In genomic region chr2:94465146-94465889, GRCm38 (mm10) we compare ENCODE assay signal across 9 mouse cellular contexts. TPM values are rescaled to one million over a fixed set of nuclear protein-coding genes. Genes with fewer than 3 reads are reported as not detected.
A peak's percentile ranks its signal among the peaks of the same experiment; 100 is the strongest.
DNase-seq lines count a peak whose midpoint lies in the region; ATAC-seq lines count a peak whose summit lies in the region.
"Had no signal": no experiment of that assay in that cellular context is flagged by ENCODE, and none has a peak within 500 bp of the region (broad histone marks: within the 10 kb centered on the region; RNA-seq: fewer than 3 reads in every experiment).

No protein-coding gene starts in this region.

- no peak for ATAC-seq in intestine, embryonic 14.5 days (replicated peaks; ENCODE audit: low FRiP score, low TSS enrichment, low read depth)
- ATAC-seq in intestine, embryonic 16.5 days, result no peak
- ATAC-seq in forebrain, embryonic 14.5 days, result peak; percentile 67
- ATAC-seq in midbrain, embryonic 11.5 days (ENCODE audit: low FRiP score), result peak; percentile 51

- no peaks in the 10 kb centered on the region for H3K4me1 ChIP-seq in intestine, embryonic 14.5 days (replicated peaks; ENCODE audit: control insufficient read depth, insufficient read depth, low read length)
- no peaks in the 10 kb centered on the region for H3K4me1 ChIP-seq in intestine, embryonic 16.5 days (ENCODE audit: control insufficient read depth, insufficient read depth, low read length)
- H3K4me1 ChIP-seq in embryonic facial prominence, embryonic 10.5 days, result no peaks in the 10 kb centered on the region
- no peaks in the 10 kb centered on the region for H3K4me1 ChIP-seq in forebrain, embryonic 14.5 days (ENCODE audit: control insufficient read depth, insufficient read depth, low read length)
- no peaks in the 10 kb centered on the region for H3K4me1 ChIP-seq in midbrain, embryonic 11.5 days (ENCODE audit: control insufficient read depth, insufficient read depth, low read length)
- H3K4me1 ChIP-seq: liver, embryonic 13.5 days had no signal

- H3K36me3 ChIP-seq in intestine, embryonic 14.5 days (ENCODE audit: control insufficient read depth, insufficient read depth, low read length), result no peaks in the 10 kb centered on the region
- H3K36me3 ChIP-seq in intestine, embryonic 16.5 days (ENCODE audit: control insufficient read depth, insufficient read depth, low read length), result no peaks in the 10 kb centered on the region
- no peaks in the 10 kb centered on the region for H3K36me3 ChIP-seq in embryonic facial prominence, embryonic 10.5 days (replicated peaks)
- H3K36me3 ChIP-seq in forebrain, embryonic 14.5 days (ENCODE audit: control insufficient read depth, insufficient read depth, low read length), result no peaks in the 10 kb centered on the region
- no peaks in the 10 kb centered on the region for H3K36me3 ChIP-seq in midbrain, embryonic 11.5 days (ENCODE audit: control insufficient read depth, insufficient read depth, low read length)
- H3K36me3 ChIP-seq: liver, embryonic 13.5 days had no signal

- DNase-seq in intestine, embryonic 14.5 days (ENCODE audit: low spot score), result no peak
- no peak for DNase-seq in embryonic facial prominence, embryonic 10.5 days (ENCODE audit: low spot score)
- DNase-seq in forebrain, embryonic 14.5 days (ENCODE audit: low spot score), result no peak
- peak; percentile 88 for DNase-seq in midbrain, embryonic 11.5 days (ENCODE audit: low spot score, missing footprints)
- DNase-seq in thymus, postnatal 4 days, result no peak
- no peak for DNase-seq in urinary bladder, postnatal 25 days (ENCODE audit: low spot score)
- DNase-seq in gastrocnemius, postnatal 14 days, result no peak
- DNase-seq: liver, embryonic 13.5 days had no signal

- 0 out of 2 replicates have a peak, but pooled peaks cover 3% of the 10 kb centered on the region for H3K27me3 ChIP-seq in intestine, embryonic 14.5 days (replicated peaks; ENCODE audit: control insufficient read depth, insufficient read depth, low read length)
- H3K27me3 ChIP-seq in intestine, embryonic 16.5 days (replicated peaks; ENCODE audit: control insufficient read depth, insufficient read depth, low read length), result no peaks in the 10 kb centered on the region
- H3K27me3 ChIP-seq in embryonic facial prominence, embryonic 10.5 days (replicated peaks; ENCODE audit: low read depth, poor library complexity, severe bottlenecking), result no peaks in the 10 kb centered on the region
- H3K27me3 ChIP-seq in forebrain, embryonic 14.5 days (replicated peaks; ENCODE audit: control insufficient read depth, insufficient read depth, low read length), result no peaks in the 10 kb centered on the region
- no peaks in the 10 kb centered on the region for H3K27me3 ChIP-seq in midbrain, embryonic 11.5 days (ENCODE audit: control insufficient read depth, insufficient read depth, low read length)
- H3K27me3 ChIP-seq: liver, embryonic 13.5 days had no signal

- H3K4me2 ChIP-seq in intestine, embryonic 14.5 days (ENCODE audit: low read length), result peak overlapping the region; percentile 22; the same call in 1 of the 2 replicates
- H3K4me2 ChIP-seq in intestine, embryonic 16.5 days (ENCODE audit: low read depth, low read length), result no peak overlapping the region
- H3K4me2 ChIP-seq in forebrain, embryonic 14.5 days (ENCODE audit: low read length), result no peak overlapping the region
- no peak overlapping the region for H3K4me2 ChIP-seq in midbrain, embryonic 11.5 days
- H3K4me2 ChIP-seq: liver, embryonic 13.5 days had no signal

- no peaks in the 10 kb centered on the region for H3K9me3 ChIP-seq in intestine, embryonic 14.5 days (ENCODE audit: control insufficient read depth, low read length)
- no peaks in the 10 kb centered on the region for H3K9me3 ChIP-seq in intestine, embryonic 16.5 days (ENCODE audit: control insufficient read depth, low read length)
- H3K9me3 ChIP-seq in embryonic facial prominence, embryonic 10.5 days, result no peaks in the 10 kb centered on the region
- H3K9me3 ChIP-seq in forebrain, embryonic 14.5 days (replicated peaks; ENCODE audit: control insufficient read depth, low read length), result no peaks in the 10 kb centered on the region
- H3K9me3 ChIP-seq in midbrain, embryonic 11.5 days (ENCODE audit: control insufficient read depth, low read length), result no peaks in the 10 kb centered on the region
- H3K9me3 ChIP-seq: liver, embryonic 13.5 days had no signal

- WGBS in intestine, embryonic 14.5 days, result 49% methylated on average over 12 of the region's 12 CpGs
- whole genome bisulfite sequencing in intestine, embryonic 16.5 days, result 48% methylated on average over 12 of the region's 12 CpGs
- WGBS in embryonic facial prominence, embryonic 10.5 days, result 48% methylated on average over 12 of the region's 12 CpGs
- 48% methylated on average over 12 of the region's 12 CpGs for WGBS in forebrain, embryonic 14.5 days
- 51% methylated on average over 12 of the region's 12 CpGs for WGBS in midbrain, embryonic 11.5 days

- intact Hi-C loops in gastrocnemius, postnatal 14 days (cut with DNase I; ENCODE audit: low total_unique reads), result no loop called here

- H3K4me3 ChIP-seq in intestine, embryonic 14.5 days (ENCODE audit: low read depth, low read length), result no peak overlapping the region
- no peak overlapping the region for H3K4me3 ChIP-seq in intestine, embryonic 16.5 days (ENCODE audit: low read length)
- no peak overlapping the region for H3K4me3 ChIP-seq in embryonic facial prominence, embryonic 10.5 days
- H3K4me3 ChIP-seq in forebrain, embryonic 14.5 days (ENCODE audit: low read depth, low read length), result no peak overlapping the region
- H3K4me3 ChIP-seq in midbrain, embryonic 11.5 days (ENCODE audit: low read depth, low read length), result no peak overlapping the region
- H3K4me3 ChIP-seq: liver, embryonic 13.5 days had no signal

- no peak overlapping the region for H3K27ac ChIP-seq in intestine, embryonic 14.5 days (ENCODE audit: low read depth)
- H3K27ac ChIP-seq in intestine, embryonic 16.5 days (ENCODE audit: low read length), result no peak overlapping the region
- H3K27ac ChIP-seq in embryonic facial prominence, embryonic 10.5 days (replicated peaks), result peak overlapping the region; percentile 55
- no peak overlapping the region for H3K27ac ChIP-seq in forebrain, embryonic 14.5 days (ENCODE audit: low read depth, low read length)
- H3K27ac ChIP-seq in midbrain, embryonic 11.5 days (ENCODE audit: low read depth, low read length), result no peak overlapping the region
- H3K27ac ChIP-seq: liver, embryonic 13.5 days had no signal

- no peak overlapping the region for H3K9ac ChIP-seq in intestine, embryonic 14.5 days (ENCODE audit: low read length)
- no peak overlapping the region for H3K9ac ChIP-seq in intestine, embryonic 16.5 days (ENCODE audit: low read depth, low read length)
- H3K9ac ChIP-seq in forebrain, embryonic 14.5 days (ENCODE audit: low read length), result peak overlapping the region; percentile 47; the same call in 1 of the 2 replicates
- H3K9ac ChIP-seq in midbrain, embryonic 11.5 days (ENCODE audit: low read length), result peak overlapping the region; percentile 3; the same call in 1 of the 2 replicates
- H3K9ac ChIP-seq: liver, embryonic 13.5 days had no signal

RNA-seq across cellular contexts. Expression of gene Api5, which starts 27.4 kb away (rescaled TPM):
- 157 and 166 TPM in 2 replicates for polyA plus RNA-seq in intestine, embryonic 14.5 days (2014; fragmentation: Nextera tagmentation; extraction: Ambion mirVana)
- 116 and 119 TPM in 2 replicates for polyA plus RNA-seq in intestine, embryonic 16.5 days (2015; fragmentation: Nextera tagmentation; extraction: Ambion mirVana)
- 224 and 230 TPM in 2 replicates for polyA plus RNA-seq in embryonic facial prominence, embryonic 10.5 days (2016; fragmentation: Nextera tagmentation; extraction: Ambion mirVana)
- 144 and 146 TPM in 2 replicates for polyA plus RNA-seq in forebrain, embryonic 14.5 days (2014; fragmentation: Nextera tagmentation; extraction: Ambion mirVana)
- polyA plus RNA-seq in midbrain, embryonic 11.5 days (2014; fragmentation: Nextera tagmentation; extraction: Ambion mirVana), result 252 and 261 TPM in 2 replicates
- 10 to 100 TPM; 17.5 to 22.0 TPM for total RNA-seq in gastrocnemius, postnatal 14 days (2021)

RNA-seq across cellular contexts. Expression of gene Ttc17, which starts 58.8 kb away (rescaled TPM):
- polyA plus RNA-seq in intestine, embryonic 14.5 days (2014; fragmentation: Nextera tagmentation; extraction: Ambion mirVana), result 17.3 and 17.7 TPM in 2 replicates
- 14.5 and 15.3 TPM in 2 replicates for polyA plus RNA-seq in intestine, embryonic 16.5 days (2015; fragmentation: Nextera tagmentation; extraction: Ambion mirVana)
- 13.4 and 15.0 TPM in 2 replicates for polyA plus RNA-seq in embryonic facial prominence, embryonic 10.5 days (2016; fragmentation: Nextera tagmentation; extraction: Ambion mirVana)
- 19.1 and 21.7 TPM in 2 replicates for polyA plus RNA-seq in forebrain, embryonic 14.5 days (2014; fragmentation: Nextera tagmentation; extraction: Ambion mirVana)
- polyA plus RNA-seq in midbrain, embryonic 11.5 days (2014; fragmentation: Nextera tagmentation; extraction: Ambion mirVana), result 12.5 and 15.3 TPM in 2 replicates
- total RNA-seq in gastrocnemius, postnatal 14 days (2021), result 10 to 100 TPM; 13.7 to 15.3 TPM

Comparison
In these comparisons a context has a peak if more than half of its experiments do, and no peak if none do; other contexts are left out.
1. ATAC-seq: peak in forebrain, embryonic 14.5 days (single experiment) and midbrain, embryonic 11.5 days (single experiment); none in intestine, embryonic 14.5 days (single experiment) and intestine, embryonic 16.5 days (single experiment).
2. H3K9ac ChIP-seq: peak in forebrain, embryonic 14.5 days (single experiment) and midbrain, embryonic 11.5 days (single experiment); none in intestine, embryonic 14.5 days (single experiment) and intestine, embryonic 16.5 days (single experiment).